Mouse (Mus musculus) myocyte (in vitro differentiated cells): ENCODE data around the gene Kif27.
A peak's percentile ranks its signal among the peaks of the same experiment; 100 is the strongest.

ENCODE experiments used
- CEBPB ChIP-seq: IDR thresholded peaks from 2 replicates; pipeline ENCODE4 v1.6.1; 2011; ENCODE audit warnings: mild to moderate bottlenecking, moderate library complexity; ENCODE audit not compliant: poor library complexity, insufficient read depth, severe bottlenecking
- E2F4 ChIP-seq: IDR thresholded peaks from one replicate; pipeline ENCODE4 v1.6.1; 2011; ENCODE audit warnings: mild to moderate bottlenecking, control low read depth, moderate library complexity; ENCODE audit not compliant: insufficient read depth
- MAX ChIP-seq: IDR thresholded peaks from one replicate; pipeline ENCODE4 v1.6.1; 2011; ENCODE audit warnings: low read depth, mild to moderate bottlenecking, control low read depth
- MYOD1 ChIP-seq, 3 experiments: IDR thresholded peaks; one replicate each; pipeline ENCODE4 v1.6.1; 2011; ENCODE audit warnings: control low read depth in 2 of 3, low read depth in 2 of 3, mild to moderate bottlenecking in 2 of 3, moderate library complexity in 1 of 3; ENCODE audit not compliant: insufficient read length in 2 of 3, control insufficient read depth in 1 of 3
- MYOG ChIP-seq, 3 experiments: IDR thresholded peaks; one replicate each; pipeline ENCODE4 v1.6.1; 2011; ENCODE audit warnings: control low read depth in 2 of 3, low read depth in 2 of 3, mild to moderate bottlenecking in 2 of 3; ENCODE audit not compliant: insufficient read length in 2 of 3, control insufficient read depth in 1 of 3, insufficient read depth in 1 of 3
- POLR2A ChIP-seq: IDR thresholded peaks from one replicate; pipeline ENCODE4 v1.6.1; 2011; ENCODE audit warnings: low read depth, mild to moderate bottlenecking, control low read depth, moderate library complexity; ENCODE audit not compliant: insufficient read length
- POLR2AphosphoS2 ChIP-seq: IDR thresholded peaks from one replicate; pipeline ENCODE4 v1.6.1; 2011; ENCODE audit warnings: low read depth, control low read depth; ENCODE audit not compliant: insufficient read length
- REST ChIP-seq: IDR thresholded peaks from one replicate; pipeline ENCODE4 v1.6.1; 2011; ENCODE audit warnings: mild to moderate bottlenecking, control low read depth, moderate library complexity; ENCODE audit not compliant: insufficient read depth, insufficient read length
- SRF ChIP-seq: IDR thresholded peaks from one replicate; pipeline ENCODE4 v1.6.1; 2011; ENCODE audit warnings: low read depth; ENCODE audit not compliant: control insufficient read depth, insufficient read length
- TCF12 ChIP-seq: IDR thresholded peaks from one replicate; pipeline ENCODE4 v1.6.1; 2011; ENCODE audit warnings: mild to moderate bottlenecking, control low read depth; ENCODE audit not compliant: poor library complexity, insufficient read depth, severe bottlenecking
- TCF3 ChIP-seq: IDR thresholded peaks from one replicate; pipeline ENCODE4 v1.6.1; 2011; ENCODE audit warnings: low read depth, control low read depth; ENCODE audit not compliant: insufficient read length
- USF1 ChIP-seq: IDR thresholded peaks from one replicate; pipeline ENCODE4 v1.6.1; 2011; ENCODE audit warnings: low read depth, mild to moderate bottlenecking, control low read depth, moderate library complexity

DNA sequence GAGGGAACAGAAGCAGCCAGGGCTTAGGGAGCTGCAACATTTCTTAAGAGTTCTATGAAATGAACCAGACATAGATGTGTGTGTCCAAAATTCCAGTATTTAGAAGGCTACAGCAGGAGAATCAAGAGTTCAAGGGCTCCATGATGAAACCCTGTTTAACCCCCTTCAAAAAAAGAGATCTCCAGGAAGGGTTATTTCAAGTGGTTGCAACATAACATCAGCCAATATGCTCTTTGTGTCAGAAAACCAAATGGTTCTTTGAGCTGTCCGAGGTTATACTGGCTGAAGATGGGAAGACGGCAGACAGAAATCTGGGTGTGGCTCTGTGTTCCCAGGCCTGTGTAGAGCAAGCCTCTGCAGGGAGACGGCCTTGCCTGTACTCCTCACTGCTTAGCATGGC, 63.3 kb downstream of the Kif27 start:
- TF ChIP-seq POLR2A (no peak), MYOD1 (IDR thresholded peaks at IDR 0.05; ENCODE audit: control insufficient read depth in 1 of 3, insufficient read length in 2 of 3, low read depth in 2 of 3) (no peak), TCF3 (no peak), CEBPB (peak; percentile 82), POLR2AphosphoS2 (no peak), USF1 (no peak), MYOG (IDR thresholded peaks at IDR 0.05; ENCODE audit: control insufficient read depth in 1 of 3, insufficient read depth in 1 of 3, insufficient read length in 2 of 3, low read depth in 2 of 3) (no peak), SRF (no peak), MAX (no peak), E2F4 (no peak), TCF12 (no peak), REST (no peak)
